Mouse (Mus musculus): ENCODE measurements around the gene Atxn2. TPM values are rescaled to one million over a fixed set of nuclear protein-coding genes. Genes with fewer than 3 reads are reported as not detected.

Gene Atxn2
- total RNA-seq, 2 experiments from 2014 or later, result 174 to 180 TPM

DNA sequence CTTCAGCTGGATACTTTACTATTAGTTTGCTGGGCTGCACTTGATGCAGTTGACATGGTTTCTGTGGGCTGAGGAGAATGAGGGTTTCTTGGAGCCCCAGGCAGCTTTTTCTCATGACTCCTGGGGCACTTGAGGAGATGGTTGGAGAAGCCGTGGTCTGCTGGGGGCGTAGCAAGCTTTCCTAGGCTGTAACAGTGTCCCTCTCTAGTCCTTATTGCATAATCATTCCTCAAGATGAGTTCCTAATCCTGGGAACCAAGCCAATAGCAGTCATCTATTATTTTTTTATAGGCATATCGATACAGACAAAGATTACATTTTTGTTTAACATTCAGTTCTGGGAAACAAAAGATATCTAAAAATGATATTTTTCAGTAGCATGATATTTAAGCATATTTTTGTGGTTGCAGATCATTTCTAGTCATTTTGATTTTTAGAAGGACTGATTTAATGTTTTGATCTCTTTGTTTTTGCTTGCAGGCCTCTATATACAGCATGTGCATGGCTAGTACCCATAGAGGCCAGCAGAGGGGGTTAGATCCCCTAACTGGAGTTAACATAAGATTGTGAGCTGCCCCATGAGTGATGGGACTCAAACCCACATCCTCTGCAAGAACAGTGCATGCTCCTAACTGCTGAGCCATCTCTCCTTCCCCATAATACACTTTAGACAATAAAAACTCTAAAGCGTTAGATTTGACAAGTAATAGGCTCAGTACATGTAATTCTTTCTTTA is 55.1 kb downstream of the Atxn2 start:
- no peak for DNase-seq

DNA sequence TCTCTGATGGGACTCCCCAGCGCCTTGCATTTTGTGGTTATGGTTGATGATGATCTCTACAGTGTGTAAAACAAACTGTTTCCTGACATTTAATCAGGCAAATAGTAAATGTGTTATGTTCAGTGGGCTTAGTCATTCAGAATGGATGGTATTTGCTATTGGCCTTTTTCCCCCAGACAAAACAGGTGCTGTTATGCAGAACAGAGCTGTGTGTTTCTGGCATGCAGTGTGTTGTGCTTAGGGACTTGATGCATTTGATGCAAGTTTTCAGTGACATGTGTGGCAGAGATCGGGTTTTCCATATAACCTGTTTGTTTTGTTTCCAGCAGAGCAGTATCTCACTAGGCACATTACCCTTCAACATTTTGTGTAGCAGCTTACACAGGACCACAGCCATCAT is 56.4 kb downstream of the Atxn2 start:
- DNase-seq, result no peak

DNA sequence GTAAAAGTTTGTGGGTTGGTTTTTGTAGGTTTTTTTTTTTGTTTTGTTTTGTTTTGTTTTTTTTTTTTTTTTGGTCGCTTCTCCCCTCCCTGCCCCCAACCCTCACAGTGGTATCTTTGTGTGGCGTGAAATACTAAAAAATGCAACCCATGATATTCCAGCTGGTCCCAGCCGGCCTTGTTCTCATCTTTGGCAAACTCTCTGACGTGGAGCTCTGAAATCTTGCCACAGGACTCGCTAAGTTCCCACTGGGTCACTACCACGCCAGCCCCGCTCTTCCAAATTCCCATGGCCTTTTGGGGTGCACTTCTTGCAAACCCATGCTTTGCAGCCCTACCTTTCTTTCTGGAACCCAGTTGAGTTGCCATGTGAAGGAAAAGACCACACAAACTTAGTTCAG is 58.7 kb downstream of the Atxn2 start:
- DNase-seq, result peak; percentile 38

DNA sequence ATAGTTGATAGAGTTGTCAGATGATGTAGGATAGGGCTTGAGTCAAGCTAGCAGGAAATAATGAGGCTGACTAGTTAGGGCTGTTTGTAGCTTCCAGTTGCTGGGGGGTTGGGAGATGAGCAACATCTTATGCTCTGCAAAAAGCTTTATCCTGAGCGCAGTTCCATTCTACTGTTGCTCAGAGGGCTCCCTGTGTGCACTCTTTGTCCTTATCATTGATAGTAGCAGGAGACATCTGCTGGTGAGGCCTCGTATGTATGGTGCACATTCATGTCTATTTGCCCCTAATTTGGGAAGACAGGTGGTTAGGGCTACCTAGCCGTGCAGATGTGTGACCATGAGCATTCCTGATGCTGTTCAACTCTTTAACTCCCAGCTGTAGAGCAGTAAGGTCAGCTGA is 60.5 kb downstream of the Atxn2 start:
- DNase-seq, result no peak

DNA sequence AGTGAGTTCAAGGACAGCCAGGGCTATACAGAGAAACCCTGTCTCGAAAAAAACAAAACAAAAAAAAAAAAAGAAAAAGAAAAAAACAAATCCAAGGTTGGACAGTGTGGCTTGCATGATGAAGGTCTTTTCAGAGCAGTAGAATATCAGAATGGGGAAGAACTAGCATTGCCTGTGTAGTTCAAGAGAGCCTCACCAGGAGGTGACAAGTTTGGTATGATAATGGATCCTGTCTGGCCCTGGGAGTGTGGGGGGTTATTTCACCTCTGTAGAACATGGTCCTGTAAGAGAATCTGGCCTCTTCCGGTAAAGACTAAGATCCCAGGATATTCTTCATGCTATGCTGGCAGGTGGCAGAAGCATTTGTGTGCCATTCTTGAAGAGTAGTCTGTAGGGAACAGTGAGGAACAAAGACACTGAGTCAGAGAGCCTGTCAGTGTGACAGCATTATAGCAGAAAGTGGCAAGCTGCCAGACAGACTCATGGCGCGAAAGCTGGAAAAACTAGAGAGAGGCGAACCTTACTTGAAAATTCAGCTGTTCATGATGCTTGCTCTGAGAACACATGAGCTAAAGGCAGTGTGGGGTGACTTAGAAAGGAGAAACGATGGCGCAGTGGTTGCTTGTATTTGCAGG is 67.5 kb downstream of the Atxn2 start:
- peak; percentile 32 for DNase-seq

DNA sequence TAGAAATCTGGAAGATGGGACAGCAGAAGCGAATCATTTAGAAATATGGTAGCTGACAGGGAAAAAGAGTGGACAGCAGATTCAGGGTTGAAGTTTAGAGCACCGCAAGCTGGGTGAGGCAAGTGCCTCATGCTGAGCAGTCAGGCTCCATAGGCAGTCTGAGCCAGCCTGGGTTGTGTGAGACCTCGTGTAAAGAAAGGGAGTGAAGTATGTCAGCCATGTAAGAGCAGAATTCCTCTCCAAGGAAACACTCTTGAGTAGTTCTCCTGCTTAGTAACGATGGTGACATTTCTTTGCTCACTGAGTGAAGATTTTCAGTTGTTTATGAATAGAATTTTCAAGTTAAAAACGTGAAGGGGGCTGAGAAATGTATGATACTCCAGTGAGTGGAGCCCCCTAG is 69.0 kb downstream of the Atxn2 start:
- no peak for DNase-seq

DNA sequence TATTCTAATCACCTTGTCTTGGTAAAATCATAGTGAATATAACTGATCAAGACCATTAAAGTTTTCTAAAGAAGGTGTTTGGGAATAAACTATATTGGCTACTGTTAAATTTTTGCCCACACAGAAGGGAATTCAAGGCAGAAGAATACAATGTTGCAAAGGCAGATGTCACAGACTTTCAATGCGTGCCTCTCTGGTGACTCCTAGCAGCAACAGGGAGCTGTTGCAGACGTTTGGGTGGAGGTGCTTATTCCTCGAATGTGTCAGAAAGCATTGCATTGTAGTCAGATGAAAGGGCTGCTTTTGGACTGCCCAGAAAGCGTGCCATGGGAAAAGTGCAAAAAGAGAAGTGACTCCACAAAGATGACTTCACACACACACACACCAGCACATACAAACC is 71.3 kb downstream of the Atxn2 start:
- DNase-seq, result no peak

DNA sequence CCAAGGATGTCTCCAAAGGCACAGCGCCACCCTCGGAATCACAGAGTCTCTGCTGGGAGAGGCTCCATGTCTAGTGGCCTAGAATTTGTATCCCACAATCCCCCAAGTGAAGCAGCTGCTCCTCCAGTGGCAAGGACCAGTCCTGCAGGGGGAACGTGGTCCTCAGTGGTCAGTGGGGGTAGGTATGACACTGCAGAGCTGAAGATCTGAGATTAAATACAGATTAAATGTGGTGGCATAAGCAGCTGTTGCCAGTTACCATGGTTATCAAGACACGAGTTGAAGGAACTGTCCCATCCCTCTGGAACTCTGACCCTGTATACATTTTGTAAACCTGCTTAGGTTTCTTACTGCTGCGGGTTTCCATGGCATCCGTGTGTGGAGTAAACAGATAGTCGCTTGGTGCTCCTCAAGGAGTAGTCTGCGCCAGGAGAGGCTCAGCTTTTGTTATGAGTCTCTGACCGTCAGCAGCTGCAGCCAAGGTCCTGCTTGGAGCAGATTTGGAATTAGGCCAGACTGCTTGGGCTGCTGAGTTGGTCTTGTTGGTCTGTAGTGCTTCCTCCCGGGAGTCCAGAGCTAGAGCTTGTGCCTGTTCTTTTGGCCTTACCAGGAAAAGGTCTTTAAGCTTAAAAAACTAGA is 72.8 kb downstream of the Atxn2 start:
- peak; percentile 43 for DNase-seq

DNA sequence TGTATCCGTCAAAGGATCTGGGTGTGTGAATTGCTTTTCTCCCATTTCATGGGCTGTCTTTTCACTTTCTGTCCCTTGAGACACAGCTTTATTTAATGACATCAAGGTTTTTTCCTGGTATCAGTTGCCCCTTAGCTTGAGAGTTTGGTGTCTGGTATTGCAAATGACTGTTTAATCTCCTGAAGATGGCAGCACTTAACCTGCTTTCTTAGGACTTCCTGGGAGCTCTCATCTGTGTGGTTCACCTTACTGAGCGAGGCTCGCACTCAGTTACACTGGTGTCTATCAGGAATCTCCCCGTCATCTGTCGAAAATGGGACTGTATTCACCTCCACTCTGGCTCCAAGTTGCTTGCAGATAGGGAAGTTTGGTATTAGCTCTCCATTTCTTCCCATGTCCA is 79.9 kb downstream of the Atxn2 start:
- DNase-seq, result no peak

DNA sequence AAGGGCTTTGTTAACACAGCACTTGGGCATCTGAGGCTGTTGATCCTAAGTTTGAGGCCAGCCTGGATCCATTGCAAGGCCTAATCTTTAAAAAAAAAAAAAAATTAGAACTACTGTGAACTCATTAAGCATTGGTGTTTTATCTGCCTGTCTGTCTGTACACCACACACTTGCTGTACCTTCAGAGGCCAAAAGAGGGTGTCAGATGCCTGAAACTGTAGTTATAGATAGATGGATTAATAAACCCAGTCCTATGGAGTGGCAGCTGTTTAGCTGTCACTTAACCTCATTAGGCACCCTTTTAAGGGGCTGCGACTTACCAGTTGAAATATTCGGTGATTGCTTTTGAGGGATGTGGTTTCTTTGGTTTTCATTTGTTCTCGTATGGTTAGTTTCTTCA is 84.7 kb downstream of the Atxn2 start:
- no peak for DNase-seq

DNA sequence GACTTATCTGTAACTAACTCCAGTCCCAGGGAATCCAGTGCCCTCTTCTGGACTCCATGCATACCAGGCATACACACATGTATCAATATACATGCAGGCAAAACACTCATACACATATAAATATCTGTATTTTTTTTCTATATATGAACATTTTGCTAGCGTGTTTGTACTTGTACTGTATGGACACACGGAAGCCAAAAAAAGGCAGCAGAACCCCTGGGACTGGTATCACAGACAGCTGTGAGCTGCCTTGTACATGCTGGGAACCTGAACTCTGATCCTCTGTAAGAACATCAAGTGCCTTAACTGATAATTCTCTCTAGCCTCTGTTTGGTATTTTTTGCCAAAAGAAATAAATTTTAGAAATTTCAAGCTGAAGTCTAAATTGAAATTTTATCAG is 87.3 kb downstream of the Atxn2 start:
- DNase-seq, result no peak

DNA sequence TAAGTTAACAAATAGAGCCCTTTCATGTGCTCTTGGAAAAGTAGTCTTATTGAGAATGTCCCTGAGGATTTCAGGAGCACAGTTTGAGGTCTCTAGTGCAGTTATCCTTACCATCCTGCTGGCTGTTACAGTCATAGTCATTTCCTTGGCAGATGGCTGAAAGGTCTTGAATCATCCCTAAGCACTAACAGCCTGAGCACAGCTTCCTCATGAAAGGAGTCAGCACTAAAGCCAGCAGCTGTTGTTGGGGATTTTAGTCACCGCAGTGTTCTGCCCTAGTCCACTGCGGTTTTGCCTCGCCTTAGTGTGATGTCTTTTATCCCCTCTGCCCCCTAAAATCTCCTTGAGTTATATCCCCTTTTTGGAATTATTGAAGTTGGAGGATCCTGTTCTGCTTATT is 96.0 kb downstream of the Atxn2 start:
- no peak for DNase-seq

DNA sequence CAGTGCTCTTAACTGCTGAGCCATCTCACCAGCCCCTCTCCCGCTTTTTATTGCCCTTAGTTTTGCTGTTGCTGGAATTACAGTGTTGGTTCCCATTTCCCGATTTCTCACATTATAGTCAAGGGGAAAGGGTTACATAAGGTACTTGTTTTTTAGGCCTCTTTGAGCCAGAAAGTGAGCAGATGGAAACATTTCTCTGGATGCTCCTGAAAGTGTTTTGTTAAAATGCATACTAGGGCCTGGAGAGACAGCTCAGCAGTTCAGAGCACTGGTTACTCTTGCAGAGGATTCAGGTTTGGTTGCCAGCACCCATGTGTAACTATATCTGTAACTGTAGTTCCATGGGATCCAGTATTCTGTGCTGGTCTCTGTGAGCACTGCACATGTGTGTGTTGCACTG is 97.1 kb downstream of the Atxn2 start:
- DNase-seq, result no peak

DNA sequence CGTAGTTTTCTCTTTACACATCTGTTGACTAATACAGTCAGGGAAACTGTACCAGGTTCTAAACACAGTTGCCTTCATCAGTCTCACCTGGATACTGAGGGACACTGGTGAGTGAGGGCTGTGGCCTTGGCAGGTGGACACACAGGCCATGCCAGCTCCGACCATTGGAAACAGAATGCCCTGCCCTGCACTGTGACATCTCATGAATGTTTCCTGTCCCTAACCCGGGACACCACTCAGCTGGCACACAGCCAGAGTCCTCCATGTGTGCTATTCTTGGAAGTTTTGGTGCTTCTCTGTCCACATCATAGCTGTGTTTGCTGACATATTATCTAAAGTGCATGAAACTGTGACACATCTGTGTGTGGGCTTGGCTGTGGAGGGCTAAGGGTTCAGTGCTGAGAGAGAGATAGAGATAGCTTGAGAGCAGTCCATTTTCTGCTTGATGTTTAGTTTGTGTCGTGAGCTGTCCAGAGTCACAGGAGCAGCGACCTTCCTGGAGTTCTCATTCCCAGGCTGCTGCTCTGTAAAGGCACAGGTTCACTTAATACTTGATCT is 98.6 kb downstream of the Atxn2 start:
- peak; percentile 75 for DNase-seq

DNA sequence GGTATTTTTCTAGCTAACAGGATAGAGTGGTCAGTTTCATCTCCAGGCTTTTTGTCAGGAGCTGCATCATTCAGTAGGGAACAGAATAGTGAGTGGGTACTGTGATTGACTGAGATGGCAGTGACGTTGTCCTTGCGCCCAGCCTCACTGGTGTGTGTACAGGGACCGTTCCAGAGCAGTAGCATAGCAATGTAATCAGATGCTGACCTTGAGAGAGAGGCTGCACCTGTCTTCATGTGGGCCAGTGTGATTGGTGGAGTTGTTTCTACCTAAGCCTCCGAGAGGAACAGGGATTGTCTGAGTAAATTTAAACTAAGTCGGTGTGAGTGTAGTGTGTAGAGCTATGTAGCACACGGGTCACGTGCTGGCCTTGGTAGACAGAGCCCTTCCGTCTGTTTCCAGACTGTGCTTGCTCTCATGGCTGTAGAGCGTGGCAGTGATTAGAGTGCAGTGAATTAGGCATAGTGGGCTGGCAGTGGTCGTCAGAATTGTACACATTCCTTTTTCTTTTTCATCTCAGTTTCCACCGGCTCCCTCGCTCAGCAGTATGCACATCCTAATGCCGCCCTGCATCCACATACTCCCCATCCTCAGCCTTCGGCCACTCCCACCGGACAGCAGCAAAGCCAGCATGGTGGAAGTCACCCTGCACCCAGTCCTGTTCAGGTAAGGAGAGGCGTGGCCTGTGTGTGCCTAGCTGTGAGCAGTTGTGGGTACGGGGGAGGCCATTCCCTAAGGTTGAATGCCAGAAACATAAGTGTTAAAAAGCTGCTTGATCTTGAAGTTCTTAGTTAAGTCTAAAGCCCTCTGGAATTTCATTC is 99.4 kb downstream of the Atxn2 start:
- DNase-seq, result no peak

DNA sequence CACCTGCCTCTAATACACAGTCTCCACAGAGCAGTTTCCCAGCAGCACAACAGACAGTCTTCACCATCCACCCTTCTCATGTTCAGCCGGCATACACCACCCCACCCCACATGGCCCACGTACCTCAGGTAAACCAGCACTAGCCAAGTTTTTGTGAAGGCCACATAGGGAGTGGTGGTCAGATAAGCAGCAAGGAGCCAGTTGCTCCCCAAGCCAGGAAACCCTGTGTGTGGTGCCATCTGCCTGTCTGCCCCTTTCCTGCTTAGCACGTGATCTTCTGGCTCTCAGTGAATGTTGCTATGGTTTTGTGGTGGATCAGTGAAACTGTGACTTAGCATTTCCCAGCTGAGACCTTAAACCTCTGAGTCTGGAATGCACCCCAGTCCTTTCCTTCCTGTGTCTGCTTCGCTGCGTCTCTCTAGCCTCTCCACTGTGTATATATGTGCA is 100.4 kb downstream of the Atxn2 start:
- no peak for DNase-seq

DNA sequence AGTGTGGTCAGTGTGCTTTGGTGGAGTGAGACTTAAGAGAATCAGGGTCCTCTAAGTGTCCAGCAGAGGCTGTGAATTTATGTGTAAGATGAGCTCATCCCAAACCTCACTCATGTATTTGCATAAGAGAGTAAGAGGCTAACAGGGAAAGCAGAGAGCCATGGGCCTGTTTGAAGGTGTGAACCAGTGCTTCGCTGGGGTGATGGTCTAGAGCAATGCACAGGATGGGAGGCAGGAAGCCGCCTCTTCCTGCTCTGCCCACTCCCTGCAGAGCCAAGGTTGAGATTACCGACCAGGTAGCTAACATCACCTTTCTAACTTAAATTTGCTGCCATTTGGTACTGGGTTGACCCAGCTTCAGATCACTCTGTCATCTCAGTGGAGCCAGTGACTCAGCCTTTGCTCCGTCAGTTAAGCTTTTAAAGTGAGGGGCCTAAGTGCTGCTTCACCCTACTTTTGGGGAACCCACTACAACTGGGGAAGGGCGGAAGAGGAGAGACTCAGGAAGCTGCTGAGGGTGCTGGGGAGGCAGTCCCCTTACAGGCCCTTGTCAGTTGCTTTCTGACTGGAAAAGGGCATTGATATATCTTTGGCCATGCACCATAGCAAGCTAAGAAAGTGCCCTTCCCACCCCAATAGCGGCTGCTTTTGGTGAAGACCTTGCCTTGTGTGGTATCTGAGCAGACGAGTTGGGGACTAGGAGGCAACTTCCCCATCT is 101.5 kb downstream of the Atxn2 start:
- DNase-seq, result no peak

DNA sequence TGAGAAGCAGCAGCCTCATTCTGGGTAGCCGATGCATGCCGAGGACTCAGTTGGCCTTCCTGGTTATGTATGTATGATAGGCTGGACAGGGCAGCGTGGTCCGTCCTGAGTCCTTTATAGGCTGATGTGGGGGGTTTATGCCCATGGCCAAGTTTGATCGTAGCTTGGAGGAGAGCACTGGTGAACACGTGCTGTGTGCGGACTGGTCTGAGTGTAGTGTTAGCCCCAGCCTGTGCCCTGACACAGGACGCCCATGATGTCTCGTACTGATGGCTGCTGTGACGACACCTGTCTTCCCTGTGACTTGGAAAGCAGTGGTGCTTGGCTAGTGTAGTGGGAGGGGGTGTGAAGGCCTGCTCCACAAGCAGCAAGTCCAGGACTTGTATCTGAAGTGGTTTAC is 102.6 kb downstream of the Atxn2 start:
- no peak for DNase-seq

DNA sequence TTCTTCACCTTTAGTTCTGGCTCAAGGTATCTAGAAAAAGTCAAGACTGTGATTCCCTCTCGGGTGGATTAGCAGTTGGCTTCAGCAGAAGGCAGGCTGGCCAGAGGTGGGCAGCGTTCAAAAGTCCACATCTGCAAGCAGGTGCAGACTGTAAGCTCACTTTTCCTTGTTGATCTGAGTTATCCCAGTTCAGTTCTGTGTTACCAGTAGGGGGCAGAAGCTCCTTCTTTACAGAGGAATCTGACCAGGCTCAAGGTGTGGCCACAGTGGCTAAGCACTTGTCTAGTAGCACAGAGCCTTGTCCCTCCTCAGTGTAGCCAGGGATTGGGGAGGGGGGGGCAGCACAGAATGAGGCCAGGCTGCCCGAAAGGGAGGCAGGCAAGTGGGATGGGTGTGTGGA is 103.9 kb downstream of the Atxn2 start:
- peak; percentile 75 for DNase-seq

DNA sequence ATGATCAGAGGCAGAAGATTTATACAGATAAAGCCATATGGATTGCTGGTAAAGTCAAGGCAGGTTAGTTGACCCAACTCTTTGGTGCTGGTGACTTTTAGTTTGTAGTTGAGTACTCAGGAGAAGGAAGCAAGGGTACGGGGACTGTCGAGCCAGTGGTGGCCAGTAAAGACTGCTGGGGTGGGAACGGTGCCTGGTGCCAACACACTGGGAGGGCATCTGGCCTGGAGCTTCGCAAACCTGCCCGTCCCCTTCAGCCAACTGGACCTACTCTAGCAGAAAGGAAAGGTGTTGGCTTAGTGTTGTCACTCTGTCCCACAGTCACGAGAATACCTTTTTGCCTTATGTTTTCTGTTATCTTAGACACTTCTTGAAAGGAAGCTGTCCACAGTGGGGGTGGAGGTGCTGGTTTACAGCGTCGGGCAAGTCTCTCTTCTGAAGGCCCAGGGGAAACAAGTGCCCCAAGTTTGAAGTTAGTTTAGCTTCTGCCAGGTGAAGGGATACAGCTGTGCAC is 104.8 kb downstream of the Atxn2 start:
- DNase-seq, result no peak

DNA sequence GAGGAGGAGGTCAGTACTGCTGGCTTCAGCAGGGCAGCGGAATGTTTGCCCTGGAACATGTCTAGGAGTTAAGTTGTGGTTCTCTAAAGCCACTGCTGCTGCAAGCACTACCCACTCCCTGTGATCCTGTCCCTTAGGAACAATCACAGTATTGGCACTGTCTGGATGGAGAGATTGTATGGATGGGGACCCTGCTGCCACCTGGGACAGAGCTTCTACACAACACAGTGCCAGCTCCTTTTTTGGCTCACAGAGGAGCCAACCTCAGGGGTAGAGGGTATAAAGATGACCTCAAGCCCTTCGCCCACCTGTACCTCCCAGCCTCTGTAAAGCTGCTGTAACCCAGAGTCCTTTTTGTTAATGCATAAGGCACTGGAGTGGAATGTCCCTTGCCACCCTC is 105.5 kb downstream of the Atxn2 start:
- no peak for DNase-seq

DNA sequence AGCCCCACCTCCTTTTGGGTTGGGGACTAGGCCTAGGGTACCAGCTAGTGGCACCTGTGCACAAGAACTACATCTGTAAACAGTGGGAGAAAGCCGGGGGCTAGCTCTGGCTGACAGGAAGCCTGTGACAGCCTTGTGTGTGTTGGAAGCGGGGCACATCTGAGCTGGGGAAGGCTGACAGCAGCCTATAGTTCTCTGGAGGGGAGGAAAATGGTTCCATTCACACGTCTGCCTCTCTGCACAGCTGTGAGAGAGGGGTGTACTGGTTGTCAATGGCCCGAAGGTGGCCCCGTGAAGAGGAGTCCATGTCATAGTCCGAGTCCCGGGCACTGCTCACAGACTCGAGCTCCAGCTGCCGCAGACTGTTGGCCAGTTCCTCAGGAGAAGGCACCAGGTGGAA is 106.4 kb downstream of the Atxn2 start:
- DNase-seq, result no peak

Data from heart, postnatal 4 days (tissue).